Mouse (Mus musculus) MEL (cell line): ENCODE results near the gene Nemf.
"Not testable (repeated sequence)": the region's sequence is repeated elsewhere in the genome, so short reads cannot be mapped to it uniquely, and the experiment has no call there.

Experiments used
- CTCF ChIP-seq, 3 experiments: IDR thresholded peaks in 2 of 3; conservative IDR thresholded peaks in 1 of 3; 2 replicates each; pipeline ENCODE4 v1.5.1; 2011 to 2012; ENCODE audit warnings: low read length in 3 of 3, low read depth in 2 of 3, mild to moderate bottlenecking in 2 of 3, improper control_type of control experiment in 1 of 3, inconsistent platforms in 1 of 3, mixed read lengths in 1 of 3, moderate library complexity in 1 of 3; ENCODE audit not compliant: control insufficient read depth in 1 of 3, insufficient read depth in 1 of 3, poor library complexity in 1 of 3, severe bottlenecking in 1 of 3
- GABPA ChIP-seq: IDR thresholded peaks from 2 replicates; pipeline ENCODE4 v1.6.1; 2012; ENCODE audit warnings: low read depth, mild to moderate bottlenecking, inconsistent platforms, low read length, improper control_type of control experiment, moderate library complexity
- NELFE ChIP-seq: IDR thresholded peaks from 2 replicates; pipeline ENCODE4 v1.6.1; 2011; ENCODE audit warnings: low read depth, low read length, improper control_type of control experiment
- TCF12 ChIP-seq: IDR thresholded peaks from 2 replicates; pipeline ENCODE4 v1.6.1; 2014; ENCODE audit warnings: low read depth, mild to moderate bottlenecking, inconsistent platforms, low read length, improper control_type of control experiment, moderate library complexity

GRCm38 (mm10) chr12:69363110-69363509, 6.1 kb upstream of the Nemf start:
- not testable (repeated sequence) for TF ChIP-seq GABPA; TCF12; CTCF (IDR thresholded peaks at IDR 0.05 in 2 of 3, conservative IDR thresholded peaks at IDR 0.05 in 1 of 3; ENCODE audit: control insufficient read depth in 1 of 3, insufficient read depth in 1 of 3, low read depth in 2 of 3, low read length in 3 of 3, poor library complexity in 1 of 3, severe bottlenecking in 1 of 3); NELFE
